Mouse (Mus musculus): ENCODE results near the gene Hoxb3.

DNA sequence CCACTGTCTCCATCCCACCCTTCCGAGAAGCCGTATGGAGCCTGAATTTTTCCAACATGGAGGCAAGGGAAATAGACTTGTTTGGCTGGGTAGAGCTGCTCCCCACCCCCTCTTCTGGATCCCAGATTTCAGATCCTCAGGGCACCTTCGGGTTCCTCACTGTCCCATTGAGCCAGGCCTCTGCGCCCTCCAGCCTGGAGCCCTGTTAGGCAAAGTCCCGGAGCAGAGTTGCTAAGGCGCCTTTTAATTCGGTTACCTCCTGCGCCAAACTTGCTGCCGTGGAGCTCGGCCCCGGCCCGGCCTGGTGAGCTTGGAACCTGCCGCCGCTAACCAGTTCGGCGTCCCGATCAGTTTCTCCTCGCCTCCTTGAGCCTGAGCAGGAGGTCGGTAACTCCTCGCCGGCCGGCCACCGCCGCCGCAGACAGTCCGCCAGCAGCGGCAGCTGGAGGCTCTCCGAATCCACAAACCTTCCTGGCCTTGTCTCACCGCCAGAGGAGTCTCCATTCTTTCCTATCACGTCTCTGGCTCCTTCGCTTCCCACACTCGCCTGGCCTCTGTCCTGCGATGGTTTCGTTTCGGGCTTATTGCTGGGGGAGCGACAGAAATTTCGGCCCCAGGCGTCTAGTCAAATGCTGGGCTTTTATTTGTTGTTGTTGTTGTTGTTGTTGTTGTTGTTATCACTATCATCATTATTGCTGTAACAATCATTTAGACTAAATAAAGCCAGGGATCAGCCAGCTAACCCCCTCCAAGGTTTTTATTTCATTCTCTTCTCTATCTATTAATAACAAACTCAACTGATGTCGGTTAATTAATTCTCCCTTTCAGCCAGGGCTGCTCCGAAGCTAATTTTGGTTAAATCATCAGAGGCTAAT, 18.8 kb downstream of the Hoxb3 start:
- no peak for TF ChIP-seq CTCF (IDR thresholded peaks at IDR 0.05; ENCODE audit: control insufficient read depth, insufficient read depth, insufficient replicate concordance, low read depth, low read length)
- TF ChIP-seq POLR2A (IDR thresholded peaks at IDR 0.05; ENCODE audit: control insufficient read depth, low read depth, low read length): no peak
